Mouse (Mus musculus): ENCODE measurements around the gene Glp2r.

DNA sequence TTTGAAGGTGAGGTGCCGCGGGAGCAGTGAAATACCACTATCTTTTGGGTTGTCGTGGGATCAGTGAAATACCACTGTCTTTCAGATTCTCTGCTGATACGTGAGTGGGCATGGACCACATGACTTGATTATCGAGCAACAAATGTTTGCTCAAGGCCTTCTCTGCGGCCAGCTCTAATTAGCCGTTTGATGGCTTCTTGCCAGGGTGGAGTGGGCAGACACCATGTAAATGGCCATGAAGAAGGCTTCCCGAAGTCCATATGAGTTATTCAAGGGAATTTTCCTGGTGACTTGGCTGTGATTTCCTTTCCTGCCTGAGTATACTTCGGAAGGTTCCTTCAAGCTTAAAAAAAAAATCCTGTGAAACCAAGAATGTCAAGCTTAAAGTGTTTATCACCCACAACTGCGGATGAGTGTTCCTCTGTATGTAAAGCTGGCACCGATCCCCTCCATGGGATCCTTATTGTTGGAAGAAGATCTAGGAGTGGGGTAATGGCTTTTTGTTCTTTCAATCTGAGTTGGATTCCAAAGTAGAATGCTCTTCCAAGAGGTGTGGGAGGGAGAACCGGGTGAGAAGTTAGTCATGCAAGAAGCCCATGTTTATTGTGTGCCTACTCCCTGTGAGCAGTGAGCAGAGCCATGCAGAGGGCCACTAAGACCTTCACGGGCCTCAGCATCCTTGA is 154.3 kb downstream of the Glp2r start:
- TF ChIP-seq CTCF (IDR thresholded peaks at IDR 0.05; ENCODE audit: low read depth, low read length) (no peak), POLR2A (IDR thresholded peaks at IDR 0.05; ENCODE audit: insufficient read depth, low read length) (no peak), EP300 (IDR thresholded peaks at IDR 0.05; ENCODE audit: insufficient read depth, low read depth, low read length) (no peak)
